Mouse (Mus musculus): ENCODE measurements around the gene Gapdhs. TPM values are rescaled to one million over a fixed set of nuclear protein-coding genes. Genes with fewer than 3 reads are reported as not detected.
A peak's percentile ranks its signal among the peaks of the same experiment; 100 is the strongest.
"Not testable (repeated sequence)": the region's sequence is repeated elsewhere in the genome, so short reads cannot be mapped to it uniquely, and the experiment has no call there.

The Gapdhs gene
- polyA plus RNA-seq, 1 experiment from 2014 or later: 0.93 TPM

DNA sequence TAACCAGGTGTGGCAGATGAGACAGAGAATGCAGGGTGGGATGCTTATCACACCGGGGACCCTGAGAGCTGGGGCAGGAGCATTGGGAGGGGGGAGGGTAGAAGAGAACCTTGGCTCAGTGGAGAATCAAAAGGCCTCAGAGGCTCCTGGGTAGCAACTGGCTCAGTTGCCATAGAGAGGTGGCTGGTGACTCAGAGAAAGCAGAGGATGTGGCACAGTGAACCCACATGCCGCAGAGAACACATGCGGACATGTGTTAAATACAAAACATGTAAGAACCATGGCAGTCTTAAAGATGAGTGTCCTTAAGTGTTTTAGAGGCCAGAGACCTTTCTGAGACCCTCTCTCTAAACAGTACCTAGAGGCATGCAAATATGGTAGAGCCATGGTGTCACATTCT, 7.3 kb downstream of the Gapdhs start:
- Histone ChIP-seq H3K4me1 (peaks cover 4% of the 10 kb centered on the region; the same call in 1 of the 2 replicates), H3K4me2 (no peak overlapping the region), H3K36me3 (ENCODE audit: poor library complexity, severe bottlenecking) (peaks cover 75% of the 10 kb centered on the region), H3K27me3 (no peaks in the 10 kb centered on the region), H3K9ac (no peak overlapping the region), H3K4me3 (no peak overlapping the region), H3K9me3 (replicated peaks) (no peaks in the 10 kb centered on the region), H3K27ac (no peak overlapping the region)
- WGBS: 85% methylated on average over 3 of the region's 3 CpGs
- no peak for ATAC-seq

DNA sequence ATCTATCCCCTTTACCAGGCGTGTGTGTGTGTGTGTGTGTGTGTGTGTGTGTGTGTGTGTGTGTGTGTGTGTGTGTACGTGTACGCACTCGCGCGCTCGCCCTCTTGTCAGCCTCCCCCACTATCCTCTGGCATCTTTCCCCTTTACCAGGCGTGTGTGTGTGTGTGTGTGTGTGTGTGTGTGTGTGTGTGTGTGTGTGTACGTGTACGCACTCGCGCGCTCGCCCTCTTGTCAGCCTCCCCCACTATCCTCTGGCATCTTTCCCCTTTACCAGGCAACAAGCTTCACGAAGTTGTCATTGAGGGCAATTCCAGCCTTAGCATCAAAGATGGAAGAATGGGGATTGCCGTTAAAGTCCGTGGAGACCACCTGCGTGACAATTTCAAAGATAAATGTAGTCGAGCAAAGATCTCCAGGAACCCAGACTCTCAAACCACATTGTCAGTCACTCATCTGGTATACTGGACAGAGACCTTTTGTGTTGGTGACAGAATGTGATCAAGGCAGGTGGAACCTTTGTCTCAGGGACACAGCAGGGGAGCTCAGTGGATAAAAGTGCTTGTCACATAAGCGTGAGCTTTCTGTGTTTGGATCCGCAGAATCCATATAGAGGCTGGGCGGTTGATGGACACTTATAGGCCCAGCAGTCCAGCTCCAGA, 13.3 kb downstream of the Gapdhs start:
- not testable (repeated sequence) for H3K9me3 ChIP-seq (replicated peaks); H3K27me3 ChIP-seq
- WGBS: 16% methylated on average over 8 of the region's 22 CpGs
- H3K4me2 ChIP-seq: peak overlapping the region; percentile 73
- H3K4me1 ChIP-seq: peaks cover 24% of the 10 kb centered on the region
- ATAC-seq: peak; percentile 22; the same call in 1 of the 2 replicates
- peak overlapping the region; percentile 88 for H3K27ac ChIP-seq
- peak overlapping the region; percentile 85 for H3K9ac ChIP-seq
- H3K4me3 ChIP-seq: peak overlapping the region; percentile 64
- H3K36me3 ChIP-seq (ENCODE audit: poor library complexity, severe bottlenecking): peaks cover 49% of the 10 kb centered on the region

DNA sequence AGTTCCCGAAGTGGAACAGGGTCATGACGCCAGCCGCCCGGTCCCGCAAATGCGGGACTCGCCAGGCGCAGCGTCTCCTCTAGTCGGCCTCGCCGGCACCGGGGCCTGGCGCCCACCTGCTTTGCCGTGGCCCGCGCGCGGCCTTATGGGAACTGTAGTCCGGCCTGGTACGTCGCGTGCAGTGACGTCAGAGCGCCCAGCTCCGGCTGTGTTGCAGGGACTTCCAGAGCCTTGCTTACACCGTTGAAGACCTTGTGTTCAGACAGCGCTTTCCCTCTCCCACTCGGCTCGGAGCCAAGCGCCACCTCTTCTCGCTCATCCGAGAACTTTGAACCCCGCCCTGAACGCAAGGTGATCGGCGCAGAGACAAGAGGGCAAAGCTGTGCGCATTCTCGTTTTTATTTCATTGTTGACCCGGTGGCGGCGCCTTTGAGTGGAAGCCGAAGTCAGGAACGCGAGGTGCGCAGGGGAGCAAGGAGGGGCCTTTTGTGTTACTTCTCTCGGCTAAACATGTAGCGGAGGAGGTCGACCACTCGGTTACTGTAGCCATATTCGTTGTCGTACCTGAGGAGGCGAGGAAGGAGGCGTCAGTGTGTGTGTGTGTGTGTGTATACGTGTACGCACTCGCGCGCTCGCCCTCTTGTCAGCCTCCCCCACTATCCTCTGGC, 14.0 kb downstream of the Gapdhs start, which contains the start of gene Tmem147:
Tmem147 (minus strand) TSS at position 145 of the 668 bp plus-strand sequence.
- Histone ChIP-seq H3K27ac (peak within 1 kb of the TSS; percentile 88), H3K36me3 (ENCODE audit: poor library complexity, severe bottlenecking) (peaks cover 44% of the 10 kb centered on the region), H3K4me1 (peaks cover 24% of the 10 kb centered on the region), H3K27me3 (no peaks in the 10 kb centered on the region), H3K9ac (peak within 1 kb of the TSS; percentile 85), H3K4me2 (peak within 1 kb of the TSS; percentile 73), H3K4me3 (peak within 1 kb of the TSS; percentile 64), H3K9me3 (replicated peaks) (no peaks in the 10 kb centered on the region)
- peak; percentile 99 for ATAC-seq
- WGBS: under 1% methylated on average over 60 of the region's 60 CpGs

DNA sequence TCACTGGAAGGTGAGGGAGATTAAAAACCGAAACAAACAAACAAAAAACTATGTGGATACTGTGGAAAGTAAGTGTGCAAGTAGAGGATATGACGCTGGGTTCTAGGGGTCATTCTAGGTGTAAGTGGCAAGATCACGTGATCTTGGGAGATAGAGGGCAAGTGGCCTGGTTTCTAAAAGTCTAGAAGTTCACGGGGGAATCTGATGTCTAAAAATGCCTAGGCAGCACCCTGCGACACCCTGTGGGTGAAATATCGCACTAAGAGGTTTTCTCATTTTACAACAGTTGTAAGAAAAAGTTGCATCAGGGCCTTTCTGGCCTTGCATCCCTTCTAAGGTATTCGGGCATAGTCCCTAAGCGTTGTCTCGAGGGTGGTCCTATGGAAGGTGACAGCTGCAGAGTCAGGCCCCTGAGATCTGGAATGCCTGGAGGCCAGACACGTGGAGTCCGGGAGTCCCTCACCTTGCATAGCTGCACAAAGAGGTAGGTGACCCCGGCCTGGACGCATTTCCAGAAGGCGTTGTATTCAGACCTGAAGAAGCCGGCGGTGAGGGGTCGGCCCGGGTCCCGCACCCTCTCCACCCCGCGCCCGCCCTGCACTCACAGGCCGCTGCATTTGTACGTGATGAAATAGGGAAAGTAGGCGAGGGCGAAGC, 14.6 kb downstream of the Gapdhs start:
- peak; percentile 61 for ATAC-seq
- H3K27ac ChIP-seq: peak overlapping the region; percentile 88; the same call in 1 of the 2 replicates
- peak overlapping the region; percentile 64 for H3K4me3 ChIP-seq
- WGBS: 7% methylated on average over 26 of the region's 26 CpGs
- H3K9ac ChIP-seq: peak overlapping the region; percentile 85
- no peaks in the 10 kb centered on the region for H3K27me3 ChIP-seq
- H3K36me3 ChIP-seq (ENCODE audit: poor library complexity, severe bottlenecking): peaks cover 40% of the 10 kb centered on the region
- H3K4me1 ChIP-seq: peaks cover 24% of the 10 kb centered on the region
- H3K9me3 ChIP-seq (replicated peaks): no peaks in the 10 kb centered on the region
- peak overlapping the region; percentile 73 for H3K4me2 ChIP-seq

DNA sequence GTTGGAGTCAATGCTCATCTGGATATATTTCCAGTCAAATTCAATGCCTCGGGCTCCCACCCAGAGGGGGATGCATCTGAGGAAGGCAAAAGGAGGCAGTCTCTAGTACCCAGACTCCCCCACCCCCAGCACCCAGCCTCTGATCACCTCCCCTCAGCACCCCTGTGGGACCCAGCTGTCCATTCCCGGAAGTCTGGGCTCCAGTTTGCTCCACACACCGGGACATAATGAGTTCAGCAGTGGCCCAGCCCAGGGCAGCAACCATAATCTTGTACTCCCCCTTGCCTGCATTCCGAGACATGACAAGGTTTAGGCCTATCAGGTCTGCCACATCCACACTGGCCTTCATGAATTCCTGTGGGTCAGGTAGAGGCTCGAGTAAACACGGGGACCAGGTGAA, 15.3 kb downstream of the Gapdhs start:
- H3K27me3 ChIP-seq: no peaks in the 10 kb centered on the region
- peak overlapping the region; percentile 64 for H3K4me3 ChIP-seq
- H3K9ac ChIP-seq: peak overlapping the region; percentile 85
- peak overlapping the region; percentile 73 for H3K4me2 ChIP-seq
- H3K27ac ChIP-seq: no peak overlapping the region
- H3K4me1 ChIP-seq: peaks cover 24% of the 10 kb centered on the region
- no peak for ATAC-seq
- no peaks in the 10 kb centered on the region for H3K9me3 ChIP-seq (replicated peaks)
- 86% methylated on average over 6 of the region's 6 CpGs for WGBS
- H3K36me3 ChIP-seq (ENCODE audit: poor library complexity, severe bottlenecking): peaks cover 33% of the 10 kb centered on the region

DNA sequence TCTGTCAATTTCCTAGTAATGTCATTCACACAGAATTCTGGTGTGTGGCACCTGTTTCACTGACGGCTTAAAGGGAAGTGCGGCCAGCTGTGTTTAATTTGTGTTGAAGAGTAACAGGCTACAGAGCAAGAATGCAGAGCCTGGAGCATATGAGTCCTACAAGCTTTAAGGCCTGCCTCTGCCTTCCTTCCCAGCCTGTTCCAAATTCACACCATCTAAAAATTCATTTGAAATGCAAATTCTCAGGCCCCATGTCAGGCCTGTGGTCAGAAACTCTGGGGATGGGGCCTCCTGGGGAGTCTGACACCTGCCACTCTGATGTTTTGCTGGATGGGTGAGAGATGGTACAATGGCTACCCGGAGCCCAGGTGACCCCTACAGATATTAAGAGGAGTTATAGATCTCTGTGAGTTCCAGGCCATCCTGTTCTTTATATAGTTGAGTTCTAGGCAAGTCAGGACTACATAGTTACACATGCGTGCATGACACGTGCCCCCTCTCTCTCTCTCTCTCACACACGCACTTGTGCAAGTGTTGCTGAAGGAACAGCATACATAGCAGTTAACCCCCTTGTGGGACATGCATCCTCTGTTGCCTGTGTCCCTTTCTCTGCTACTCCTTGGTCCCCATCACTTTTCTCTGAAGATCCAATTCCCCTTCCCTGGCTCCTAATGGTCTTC, 20.1 kb downstream of the Gapdhs start:
- Histone ChIP-seq H3K4me2 (no peak overlapping the region), H3K27ac (no peak overlapping the region), H3K27me3 (no peaks in the 10 kb centered on the region), H3K9ac (no peak overlapping the region), H3K4me1 (peaks cover 7% of the 10 kb centered on the region), H3K4me3 (no peak overlapping the region), H3K9me3 (replicated peaks) (no peaks in the 10 kb centered on the region), H3K36me3 (ENCODE audit: poor library complexity, severe bottlenecking) (peaks cover 17% of the 10 kb centered on the region; the same call in 1 of the 2 replicates)
- WGBS: 75% methylated on average over 6 of the region's 6 CpGs
- no peak for ATAC-seq

DNA sequence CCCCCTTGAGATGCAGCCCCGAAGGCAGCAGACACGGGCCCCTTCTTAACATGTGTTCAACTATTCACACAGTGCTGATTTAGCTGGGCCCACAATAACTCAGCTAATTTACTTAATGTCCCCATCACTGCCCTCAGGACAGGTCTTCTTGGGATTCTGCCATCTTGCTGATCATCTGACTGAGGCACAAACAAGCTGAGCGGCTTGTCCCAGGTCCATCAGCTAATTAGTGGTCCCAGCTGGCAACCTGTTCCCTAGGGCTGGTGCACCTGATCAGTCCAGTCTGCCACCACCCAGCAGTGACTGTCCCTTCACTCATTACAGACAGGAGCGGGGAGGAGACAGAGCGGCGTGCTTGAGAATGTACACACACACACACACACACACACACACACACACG, 22.2 kb downstream of the Gapdhs start:
- peaks cover 18% of the 10 kb centered on the region for H3K27me3 ChIP-seq
- H3K4me3 ChIP-seq: no peak overlapping the region
- H3K36me3 ChIP-seq (ENCODE audit: poor library complexity, severe bottlenecking): 0 out of 2 replicates have a peak, but pooled peaks cover 3% of the 10 kb centered on the region
- no peak overlapping the region for H3K27ac ChIP-seq
- WGBS: 61% methylated on average over 7 of the region's 7 CpGs
- H3K4me2 ChIP-seq: no peak overlapping the region
- no peaks in the 10 kb centered on the region for H3K9me3 ChIP-seq (replicated peaks)
- H3K9ac ChIP-seq: no peak overlapping the region
- peaks cover 17% of the 10 kb centered on the region for H3K4me1 ChIP-seq
- no peak for ATAC-seq

DNA sequence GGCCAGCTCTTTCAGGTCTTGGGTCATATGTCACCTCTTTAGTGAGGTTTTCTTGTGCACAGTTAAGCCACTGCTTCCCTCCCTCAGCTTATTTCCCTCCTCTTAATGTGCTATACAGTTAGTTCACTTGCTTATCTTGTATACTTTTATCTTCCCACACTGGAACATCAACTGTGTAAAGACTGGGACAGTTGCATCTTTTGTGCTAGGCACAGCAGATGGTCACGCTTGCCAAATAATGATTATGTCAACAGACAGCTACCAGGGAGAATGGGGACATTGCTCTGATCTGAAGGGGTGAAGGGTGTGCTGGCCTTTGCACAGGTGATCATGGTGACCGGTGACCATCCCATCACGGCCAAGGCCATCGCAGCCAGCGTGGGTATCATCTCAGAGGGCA, 23.8 kb downstream of the Gapdhs start:
- Histone ChIP-seq H3K36me3 (ENCODE audit: poor library complexity, severe bottlenecking) (no peaks in the 10 kb centered on the region), H3K9me3 (replicated peaks) (no peaks in the 10 kb centered on the region), H3K27ac (no peak overlapping the region), H3K4me3 (no peak overlapping the region), H3K4me2 (no peak overlapping the region), H3K27me3 (peaks cover 34% of the 10 kb centered on the region), H3K9ac (no peak overlapping the region), H3K4me1 (peaks cover 17% of the 10 kb centered on the region)
- WGBS: 97% methylated on average over 5 of the region's 5 CpGs
- no peak for ATAC-seq

DNA sequence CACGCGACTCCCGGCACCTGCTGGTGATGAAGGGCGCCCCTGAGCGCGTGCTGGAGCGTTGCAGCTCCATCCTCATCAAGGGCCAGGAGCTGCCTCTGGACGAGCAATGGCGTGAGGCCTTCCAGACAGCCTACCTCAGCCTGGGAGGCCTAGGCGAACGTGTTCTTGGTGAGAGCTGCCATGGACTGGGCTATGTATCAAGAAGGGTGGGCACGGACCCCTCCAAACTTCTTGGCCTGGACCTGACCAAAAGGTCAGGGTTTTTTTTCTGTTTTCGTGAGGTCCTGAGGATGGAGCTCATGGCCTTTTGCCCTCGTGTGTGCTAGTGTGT, 25.8 kb downstream of the Gapdhs start:
- Histone ChIP-seq H3K4me3 (peak overlapping the region; percentile 29), H3K27ac (no peak overlapping the region), H3K4me1 (peaks cover 17% of the 10 kb centered on the region), H3K27me3 (peaks cover 43% of the 10 kb centered on the region), H3K9ac (peak overlapping the region; percentile 10; the same call in 1 of the 2 replicates), H3K4me2 (peak overlapping the region; percentile 59), H3K9me3 (replicated peaks) (no peaks in the 10 kb centered on the region), H3K36me3 (ENCODE audit: poor library complexity, severe bottlenecking) (no peaks in the 10 kb centered on the region)
- peak; percentile 58; the same call in 1 of the 2 replicates for ATAC-seq
- 8% methylated on average over 14 of the region's 14 CpGs for WGBS

DNA sequence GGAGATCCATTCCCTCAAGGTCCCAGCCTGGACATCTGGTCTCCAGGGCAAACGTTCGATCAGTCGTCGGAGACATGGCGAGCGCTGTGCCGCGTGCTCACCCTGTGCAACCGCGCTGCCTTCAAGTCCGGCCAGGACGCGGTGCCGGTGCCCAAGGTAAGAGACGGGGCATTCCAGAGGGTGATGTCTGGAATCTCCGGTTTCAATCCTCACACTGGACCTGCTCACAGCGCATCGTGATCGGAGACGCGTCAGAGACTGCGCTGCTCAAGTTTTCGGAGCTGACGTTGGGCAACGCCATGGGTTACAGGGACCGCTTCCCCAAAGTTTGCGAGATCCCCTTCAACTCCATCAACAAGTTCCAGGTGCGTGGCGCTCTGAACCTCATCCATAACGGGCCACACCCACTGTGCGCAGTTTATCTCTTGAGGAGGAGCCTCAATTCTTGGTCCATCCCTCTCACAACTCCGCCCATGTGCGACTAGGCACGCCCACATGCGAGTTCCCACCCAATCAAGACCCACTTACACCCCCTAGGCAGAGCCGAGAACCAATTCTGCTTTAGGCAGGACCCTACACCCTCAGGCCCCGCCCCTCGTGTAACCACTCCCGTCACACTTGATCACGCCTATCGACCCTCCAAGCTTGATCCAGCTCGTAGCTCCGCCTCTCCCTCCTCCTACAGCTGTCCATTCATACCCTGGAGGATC, 26.3 kb downstream of the Gapdhs start:
- WGBS: 1% methylated on average over 43 of the region's 43 CpGs
- ATAC-seq: peak; percentile 94
- peaks cover 43% of the 10 kb centered on the region for H3K27me3 ChIP-seq
- peaks cover 17% of the 10 kb centered on the region for H3K4me1 ChIP-seq
- no peak overlapping the region for H3K27ac ChIP-seq
- peak overlapping the region; percentile 29 for H3K4me3 ChIP-seq
- no peaks in the 10 kb centered on the region for H3K9me3 ChIP-seq (replicated peaks)
- peak overlapping the region; percentile 59 for H3K4me2 ChIP-seq
- no peaks in the 10 kb centered on the region for H3K36me3 ChIP-seq (ENCODE audit: poor library complexity, severe bottlenecking)
- H3K9ac ChIP-seq: 0 out of 2 replicates have a peak overlapping the region, but pooled peaks have one; percentile 12

DNA sequence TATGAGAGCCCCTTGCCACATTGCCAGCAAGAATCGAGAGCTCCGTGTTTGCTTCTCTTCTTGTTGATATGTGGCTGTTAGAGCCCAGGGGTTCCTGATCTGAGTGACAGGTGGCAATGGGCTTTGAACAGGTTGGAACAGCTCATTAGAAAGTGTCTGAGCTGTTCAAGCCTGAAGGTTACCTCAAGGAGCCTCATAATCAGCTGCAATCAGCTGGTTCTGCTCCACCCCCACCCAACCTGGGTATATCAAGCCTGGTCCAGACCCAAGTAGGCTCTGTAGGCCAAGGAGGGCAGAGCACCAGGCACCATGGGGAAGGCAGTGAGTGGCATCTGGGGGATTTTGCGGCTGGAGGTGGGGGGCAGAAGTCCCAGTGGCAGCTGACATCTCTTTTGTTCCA, 31.5 kb downstream of the Gapdhs start, which contains the start of gene Atp4a:
Atp4a (plus strand) TSS at position 268 of the 400 bp plus-strand sequence.
- Histone ChIP-seq H3K27me3 (peaks cover 32% of the 10 kb centered on the region), H3K27ac (no peak within 1 kb of the TSS), H3K36me3 (ENCODE audit: poor library complexity, severe bottlenecking) (no peaks in the 10 kb centered on the region), H3K4me3 (no peak within 1 kb of the TSS), H3K4me2 (no peak within 1 kb of the TSS), H3K9ac (no peak within 1 kb of the TSS), H3K9me3 (replicated peaks) (no peaks in the 10 kb centered on the region), H3K4me1 (peaks cover 2% of the 10 kb centered on the region; the same call in 1 of the 2 replicates)
- ATAC-seq: no peak
- 86% methylated on average over 3 of the region's 3 CpGs for WGBS

All from forebrain, embryonic 13.5 days (tissue).